Mouse (Mus musculus): ENCODE measurements at regions not wholly inside any gene's neighbourhood (a gene's known extent, or its start where the extent isn't known, plus 50 kb on each side); places are given as distances from the start of the nearest gene placed in this dataset.

DNA sequence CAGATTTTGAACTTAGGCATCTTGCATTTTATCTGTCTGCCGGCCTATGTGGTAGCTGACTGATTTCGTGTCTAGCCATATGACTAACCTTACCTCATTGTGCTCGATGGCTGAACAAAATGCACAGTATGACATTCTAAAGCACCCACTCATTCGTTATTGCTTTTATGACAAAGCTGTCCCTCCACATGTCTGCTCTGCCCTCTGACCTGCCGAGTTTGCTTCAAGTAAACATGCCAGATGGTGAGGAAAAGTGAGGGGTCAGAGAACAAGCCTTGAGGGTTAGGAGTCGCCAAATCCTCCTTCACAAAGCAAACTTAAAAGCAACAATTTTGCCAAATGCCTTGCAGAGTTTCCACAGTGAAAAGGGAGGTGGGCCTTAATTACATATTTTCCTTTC is 196.0 kb upstream of the Elavl2 start:
- DNase-seq (ENCODE audit: low read depth, low spot score), result peak; percentile 1

DNA sequence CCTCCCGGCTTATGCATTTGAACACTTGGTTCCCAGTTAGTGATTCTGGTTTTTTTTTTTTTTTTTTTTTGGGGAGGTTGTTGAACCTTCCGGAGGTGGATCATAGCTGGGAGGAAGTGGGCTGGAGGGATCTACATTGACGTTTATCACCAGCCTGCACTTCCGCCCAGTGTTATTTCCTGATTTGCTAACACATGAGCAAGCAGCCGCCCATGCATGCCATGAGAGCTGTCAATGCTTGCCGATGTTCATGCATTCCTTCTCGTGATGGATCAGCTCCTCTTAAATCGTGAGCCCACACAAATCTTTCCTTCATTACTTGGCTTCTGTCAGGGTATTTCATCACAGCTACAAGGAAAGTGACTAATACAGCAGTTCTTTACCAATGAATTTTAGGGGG is 195.2 kb upstream of the Elavl2 start:
- DNase-seq (ENCODE audit: low read depth, low spot score), result no peak

DNA sequence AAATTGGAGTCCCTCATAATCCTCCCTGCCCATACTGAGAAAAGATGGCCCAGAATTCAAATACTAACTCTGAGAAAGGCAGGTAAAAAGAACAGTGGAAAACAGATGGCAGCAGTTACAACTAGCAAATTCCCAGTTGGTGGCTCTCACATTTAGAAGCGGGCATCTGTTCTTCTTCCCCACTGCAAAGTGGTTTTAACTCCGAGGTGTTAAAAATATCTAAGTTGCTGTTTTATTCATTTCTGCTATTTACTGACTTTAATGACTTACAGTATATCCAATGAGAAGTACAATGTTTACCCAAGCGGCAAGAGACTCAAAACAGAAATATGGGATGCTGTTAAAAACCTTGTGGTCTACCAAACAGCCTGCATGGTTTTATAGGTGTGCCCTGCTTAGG is 189.2 kb upstream of the Elavl2 start:
- DNase-seq (ENCODE audit: low read depth, low spot score), result no peak

DNA sequence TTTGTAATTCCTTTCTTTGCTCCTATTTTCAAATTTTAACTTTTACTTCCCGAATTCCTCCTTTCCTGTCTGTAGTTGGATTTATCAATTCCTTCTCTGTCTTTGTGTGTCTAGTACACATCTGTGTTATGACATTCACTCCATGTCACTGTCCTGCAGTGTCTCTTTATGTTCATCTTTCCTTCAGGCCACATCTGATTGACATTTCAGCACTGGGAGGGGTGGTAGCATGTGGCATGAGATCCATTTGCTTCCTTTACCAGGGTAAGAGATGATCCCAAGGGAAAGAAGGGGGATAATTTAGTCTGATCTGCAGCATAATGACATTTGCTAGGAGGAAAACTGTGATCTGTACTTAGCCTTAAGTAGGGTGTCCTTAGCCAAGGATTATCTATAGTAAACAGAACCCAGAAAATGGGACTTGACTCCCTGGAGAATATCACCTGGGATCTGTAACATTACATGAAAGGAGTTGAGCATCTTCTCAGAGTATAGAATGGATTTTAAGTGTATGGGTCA is 187.0 kb upstream of the Elavl2 start:
- DNase-seq (ENCODE audit: low read depth, low spot score), result no peak

DNA sequence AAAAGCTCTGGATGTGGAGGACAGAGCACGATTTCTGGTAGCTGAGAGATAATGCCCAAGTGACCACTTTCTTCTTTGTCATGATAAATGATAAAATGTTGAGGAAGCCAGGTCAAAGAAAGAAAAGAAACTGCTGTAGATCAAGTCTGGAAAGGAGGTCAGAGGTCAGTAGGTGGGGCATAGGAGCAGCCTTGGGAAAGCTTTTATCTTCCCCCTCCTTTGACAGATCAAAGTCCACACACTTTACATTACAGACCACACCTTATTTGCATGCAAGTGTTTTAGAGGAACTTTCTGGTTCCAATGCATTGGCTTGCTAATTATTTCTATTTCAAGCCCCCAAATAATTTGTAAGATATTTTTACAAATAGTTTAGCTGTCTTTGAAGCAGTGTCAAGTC is 182.4 kb upstream of the Elavl2 start:
- DNase-seq (ENCODE audit: low read depth, low spot score), result no peak

DNA sequence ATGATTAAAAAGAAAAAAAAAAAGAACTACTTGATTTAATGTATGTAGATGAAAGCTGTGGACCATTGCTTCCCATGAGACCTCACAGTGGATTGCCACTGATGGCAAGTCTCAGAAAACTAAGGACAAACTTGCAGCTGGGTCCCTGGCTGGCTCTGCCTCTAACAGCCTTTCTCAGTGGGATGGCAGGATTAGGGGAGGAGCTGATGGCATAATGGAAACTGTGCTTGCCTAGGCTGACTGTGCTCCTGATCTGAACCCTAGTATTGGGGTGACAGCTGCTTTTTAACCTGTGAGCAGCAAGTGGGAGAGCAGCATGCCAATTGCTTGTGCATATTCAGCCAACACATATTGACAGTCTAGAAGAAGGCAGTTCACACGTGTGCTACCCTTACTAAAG is 156.9 kb upstream of the Elavl2 start:
- DNase-seq (ENCODE audit: low read depth, low spot score), result no peak

DNA sequence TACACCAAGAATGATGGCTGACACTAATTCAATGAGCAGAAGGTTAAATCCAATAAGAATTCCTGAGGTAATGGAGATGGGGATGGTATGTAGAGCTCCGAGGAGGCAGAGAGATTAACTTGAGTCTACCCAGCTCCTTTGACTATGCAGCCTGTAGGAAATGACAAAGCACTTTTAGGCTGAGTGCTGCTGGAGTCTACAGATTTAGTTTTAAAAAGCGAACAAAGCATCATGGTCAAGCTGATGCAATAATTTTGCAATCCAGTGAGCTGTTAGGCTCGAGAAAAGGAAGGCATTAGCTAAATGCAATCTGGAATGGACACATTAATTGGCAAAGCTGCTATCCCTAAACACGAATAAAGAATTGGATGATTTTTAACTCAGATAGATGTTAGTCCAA is 156.4 kb upstream of the Elavl2 start:
- no peak for DNase-seq (ENCODE audit: low read depth, low spot score)

DNA sequence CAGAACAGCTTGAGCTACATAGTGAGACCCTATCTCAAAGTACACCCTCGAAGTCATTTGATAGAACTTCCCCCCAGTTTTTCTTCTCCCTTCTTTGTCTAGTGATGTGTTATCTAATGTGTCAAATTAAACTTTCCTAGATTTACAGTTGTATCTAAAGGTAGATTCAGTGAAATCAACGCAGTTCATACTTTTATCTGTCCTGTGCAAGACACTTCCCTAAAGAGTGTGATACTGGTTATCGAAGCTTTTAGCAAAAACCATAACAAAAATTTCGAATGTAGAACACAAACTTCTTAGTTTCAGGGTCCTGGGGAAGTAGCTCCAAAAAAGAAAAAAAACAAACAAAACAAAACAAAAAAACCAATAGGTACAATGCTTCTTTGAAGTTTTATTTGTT is 123.8 kb upstream of the Elavl2 start:
- DNase-seq (ENCODE audit: low read depth, low spot score), result no peak

DNA sequence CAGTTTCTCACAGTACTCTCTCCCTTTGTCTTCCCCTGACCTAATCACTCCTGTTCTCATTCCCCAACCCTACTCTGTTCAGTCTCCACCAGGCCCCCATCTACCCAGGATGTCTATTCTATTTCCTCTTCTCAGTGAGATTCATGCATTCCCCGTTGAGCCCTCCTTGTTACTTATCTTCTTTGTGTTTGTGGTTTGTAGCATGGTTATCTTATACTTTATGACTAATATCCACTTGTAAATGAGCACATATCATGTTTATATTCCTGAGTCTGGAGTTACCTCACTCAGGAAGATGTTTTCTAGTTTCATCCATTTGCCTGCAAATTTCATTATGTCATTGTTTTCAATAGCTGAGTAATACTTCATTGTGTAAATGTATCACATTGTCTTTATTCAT is 111.0 kb upstream of the Elavl2 start:
- no peak for DNase-seq (ENCODE audit: low read depth, low spot score)

DNA sequence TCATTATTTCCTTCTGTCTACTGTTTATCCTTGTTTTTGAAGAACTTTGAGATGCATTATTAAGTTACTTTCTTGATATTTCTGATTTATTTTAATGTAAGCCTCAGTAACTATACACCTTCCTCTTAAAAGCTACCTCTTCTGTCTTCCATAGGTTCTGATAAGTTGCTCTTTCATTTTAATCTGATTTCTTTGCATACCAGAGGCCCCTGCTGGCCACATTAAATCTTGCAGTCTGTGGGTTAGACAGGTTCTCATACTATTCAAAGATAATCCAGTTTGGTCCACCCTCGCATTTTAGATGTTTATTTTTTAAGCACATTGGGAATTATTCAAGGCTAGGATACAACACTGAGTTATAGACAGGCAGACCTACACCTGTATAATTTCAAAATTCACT is 109.4 kb upstream of the Elavl2 start:
- DNase-seq (ENCODE audit: low read depth, low spot score), result no peak

DNA sequence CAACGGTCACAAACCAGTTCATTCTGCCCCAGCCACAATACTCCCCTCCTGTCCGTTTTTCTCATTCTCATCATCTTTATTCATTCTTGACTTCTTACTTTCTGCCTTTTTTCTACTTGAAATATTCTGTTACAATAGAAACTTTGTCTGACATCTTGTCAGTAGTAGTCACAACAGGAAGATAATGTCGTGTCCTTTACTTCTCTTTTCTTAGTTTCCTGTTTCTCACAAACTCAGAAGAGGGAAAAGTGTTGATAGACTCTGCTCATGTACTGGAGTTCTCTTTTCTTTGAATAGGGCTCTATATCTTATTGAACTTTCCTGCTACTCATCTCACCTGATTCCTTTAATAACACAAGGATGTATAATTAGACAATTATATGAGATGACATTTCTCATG is 102.7 kb upstream of the Elavl2 start:
- DNase-seq (ENCODE audit: low read depth, low spot score), result no peak

DNA sequence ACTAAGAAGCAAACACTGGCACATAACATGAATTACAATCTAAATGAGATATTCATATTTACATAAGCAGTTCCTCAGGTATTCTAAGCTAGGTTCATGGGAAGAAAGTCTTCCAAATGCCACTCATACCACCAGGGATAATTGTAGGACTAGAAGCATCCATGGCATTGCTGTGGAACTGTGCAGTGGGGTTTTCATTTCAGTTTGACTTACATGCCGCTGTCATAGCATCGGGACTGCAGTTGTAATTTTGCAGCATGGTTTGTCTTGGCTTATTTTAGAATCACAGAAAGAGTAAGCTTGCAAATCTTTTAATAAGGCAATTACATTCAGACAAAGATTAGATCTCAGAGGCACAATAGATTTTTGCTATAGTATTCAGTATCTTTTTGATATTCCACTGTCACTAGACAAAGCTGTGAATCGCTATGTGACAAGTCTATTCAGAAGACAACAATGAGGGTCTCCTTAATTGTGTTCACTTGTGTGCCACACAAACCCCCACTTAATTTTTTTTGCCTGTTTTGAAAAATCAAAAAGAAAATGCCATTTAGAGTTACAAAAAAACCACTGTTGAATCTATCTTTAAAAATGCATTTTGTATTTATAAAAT is 81.4 kb upstream of the Elavl2 start:
- DNase-seq (ENCODE audit: low read depth, low spot score), result no peak
